Mouse (Mus musculus) neural tube, embryonic 12.5 days (tissue): ENCODE data around the gene Tfcp2. TPM values are rescaled to one million over a fixed set of nuclear protein-coding genes. Genes with fewer than 3 reads are reported as not detected.

Source experiments
- ATAC-seq: fragments of 200-750 bp; cut with Nextera tagmentation; 2 replicates; pipeline ENCODE4 v1.8.0; 2017; ENCODE audit warnings: low read depth, mild to moderate bottlenecking, moderate TSS enrichment, moderate library complexity; ENCODE audit not compliant: low FRiP score
- H3K27ac ChIP-seq: fragments of 300-500 bp; sonication (generic); 2 replicates; pipeline ENCODE4 v1.5.1; 2016
- H3K27me3 ChIP-seq: fragments of 300-500 bp; sonication (generic); replicated peaks from 2 replicates; pipeline ENCODE4 v1.6.1; 2016; ENCODE audit warnings: mild to moderate bottlenecking
- H3K36me3 ChIP-seq: fragments of 300-500 bp; sonication (generic); 2 replicates; pipeline ENCODE4 v1.6.1; 2016; ENCODE audit warnings: mild to moderate bottlenecking
- H3K4me1 ChIP-seq: fragments of 300-500 bp; sonication (generic); 2 replicates; pipeline ENCODE4 v1.6.1; 2016
- H3K4me2 ChIP-seq: fragments of 300-500 bp; sonication (generic); replicated peaks from 2 replicates; pipeline ENCODE4 v1.6.1; 2016; ENCODE audit warnings: mild to moderate bottlenecking
- H3K4me3 ChIP-seq: fragments of 300-500 bp; sonication (generic); 2 replicates; pipeline ENCODE4 v1.5.1; 2016
- H3K9ac ChIP-seq: fragments of 300-500 bp; sonication (generic); 2 replicates; pipeline ENCODE4 v1.6.1; 2016; ENCODE audit warnings: mild to moderate bottlenecking
- H3K9me3 ChIP-seq: fragments of 300-500 bp; sonication (generic); 2 replicates; pipeline ENCODE4 v1.6.1; 2016; ENCODE audit warnings: mild to moderate bottlenecking
- WGBS: fragments of 180-500 bp; shearing (Covaris S2); methylation state at CpG from one replicate; pipeline ENCODE4 v1.1.7; 2016; 5-methylcytosine and 5-hydroxymethylcytosine counted together
- polyA plus RNA-seq: library from polyadenylated mRNA; unstranded; fragments of >200 nt; fragmentation: Nextera tagmentation; extraction: Ambion mirVana; gene quantifications from 2 replicates; pipeline ENCODE4 v1.2.1, GENCODE M21; 2016

Tfcp2 gene
- polyA plus RNA-seq, 1 experiment from 2014 or later = 40.0 TPM

DNA sequence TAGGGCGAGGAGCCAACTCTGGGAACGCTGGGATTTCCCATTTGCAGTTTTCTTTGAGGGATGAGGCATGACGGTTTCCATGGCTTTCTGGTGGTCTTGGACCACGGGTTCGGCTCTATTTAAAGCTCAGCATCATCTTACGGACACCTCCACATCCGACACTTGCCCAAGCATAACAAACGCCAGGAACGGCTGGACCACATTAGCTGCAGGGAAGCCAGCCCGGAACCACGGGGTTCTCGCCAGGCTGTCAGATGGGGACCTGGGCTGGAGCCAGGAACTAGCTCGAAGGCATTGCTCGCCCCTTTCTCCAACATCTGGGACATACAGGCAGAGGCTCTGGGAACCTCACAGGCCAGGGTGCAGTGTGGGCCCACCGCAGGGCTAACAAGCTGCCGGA, 100.6 kb downstream of the Tfcp2 start:
- ATAC-seq = no peak
- no peak overlapping the region for H3K4me3 ChIP-seq
- H3K27me3 ChIP-seq = no peaks in the 10 kb centered on the region
- H3K9ac ChIP-seq = no peak overlapping the region
- H3K4me2 ChIP-seq = no peak overlapping the region
- 74% methylated on average over 16 of the region's 16 CpGs for WGBS
- no peaks in the 10 kb centered on the region for H3K4me1 ChIP-seq
- H3K27ac ChIP-seq = no peak overlapping the region
- H3K9me3 ChIP-seq = no peaks in the 10 kb centered on the region
- no peaks in the 10 kb centered on the region for H3K36me3 ChIP-seq

- ATAC-seq = no peak
- no peaks in the 10 kb centered on the region for H3K36me3 ChIP-seq
- no peak overlapping the region for H3K9ac ChIP-seq
- no peak overlapping the region for H3K27ac ChIP-seq
- WGBS = 90% methylated on average over 3 of the region's 3 CpGs
- no peaks in the 10 kb centered on the region for H3K27me3 ChIP-seq
- no peak overlapping the region for H3K4me2 ChIP-seq
- no peaks in the 10 kb centered on the region for H3K9me3 ChIP-seq
- no peaks in the 10 kb centered on the region for H3K4me1 ChIP-seq
- no peak overlapping the region for H3K4me3 ChIP-seq
Measured at GRCm38 (mm10) chr15:100449495-100449894, 102.3 kb downstream of the Tfcp2 start.

DNA sequence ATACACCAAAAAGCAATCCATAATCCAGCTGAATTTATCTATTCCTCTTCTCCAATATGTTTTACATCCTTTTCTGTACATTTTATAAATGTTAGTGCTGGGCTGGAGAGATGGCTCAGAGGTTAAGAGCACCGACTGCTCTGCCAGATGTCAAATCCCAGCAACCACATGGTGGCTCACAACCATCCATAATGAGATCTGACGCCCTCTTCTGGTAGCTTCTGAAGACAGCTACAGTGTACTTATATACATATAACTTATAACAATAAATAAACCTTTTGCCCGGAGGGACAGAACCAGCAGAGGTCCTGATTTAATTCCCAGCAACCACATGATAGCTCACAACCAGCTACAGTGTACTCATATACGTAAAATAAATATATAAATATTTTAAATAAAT, 103.2 kb downstream of the Tfcp2 start:
- Histone ChIP-seq H3K4me3 (no peak overlapping the region), H3K27ac (no peak overlapping the region), H3K4me1 (no peaks in the 10 kb centered on the region), H3K4me2 (no peak overlapping the region), H3K36me3 (no peaks in the 10 kb centered on the region), H3K9ac (no peak overlapping the region), H3K27me3 (no peaks in the 10 kb centered on the region), H3K9me3 (no peaks in the 10 kb centered on the region)
- WGBS = 73% methylated on average over 4 of the region's 4 CpGs
- ATAC-seq = no peak

Other genes with a start within 250 kb of the Tfcp2 start
- 3.8 and 5.9 TPM in 2 replicates for gene Mettl7a1, start 247.9 kb downstream of the Tfcp2 start, polyA plus RNA-seq
- 0.32 TPM in 2 replicates for gene Mettl7a3, start 217.1 kb downstream of the Tfcp2 start, polyA plus RNA-seq
- gene Methig1, start 198.9 kb downstream of the Tfcp2 start, polyA plus RNA-seq = 0.97 and 1.1 TPM in 2 replicates
- gene Mettl7a2, start 198.8 kb downstream of the Tfcp2 start, polyA plus RNA-seq = 0.14 TPM in 1 of 2 replicates, not detected in the other
- gene Higd1c, start 187.5 kb downstream of the Tfcp2 start, polyA plus RNA-seq = 0.66 and 0.75 TPM in 2 replicates
- 0.13 and 0.18 TPM in 2 replicates for gene Gm5475, start 129.9 kb downstream of the Tfcp2 start, polyA plus RNA-seq
- gene Slc11a2, start 126.9 kb downstream of the Tfcp2 start, polyA plus RNA-seq = 23.9 and 27.1 TPM in 2 replicates
- 48.5 and 50.6 TPM in 2 replicates for gene Letmd1, start 83.0 kb downstream of the Tfcp2 start, polyA plus RNA-seq
- gene Csrnp2, start 56.5 kb downstream of the Tfcp2 start, polyA plus RNA-seq = 42.6 and 43.1 TPM in 2 replicates
- 29.0 and 29.1 TPM in 2 replicates for gene Pou6f1, start 48.0 kb upstream of the Tfcp2 start, polyA plus RNA-seq
- gene Dazap2, start 63.3 kb upstream of the Tfcp2 start, polyA plus RNA-seq = 171 and 182 TPM in 2 replicates
- 3.8 and 5.1 TPM in 2 replicates for gene Smagp, start 84.9 kb upstream of the Tfcp2 start, polyA plus RNA-seq
- 3.5 TPM in 2 replicates for gene Bin2, start 117.5 kb upstream of the Tfcp2 start, polyA plus RNA-seq
- 2.7 and 3.4 TPM in 2 replicates for gene Cela1, start 135.9 kb upstream of the Tfcp2 start, polyA plus RNA-seq
- 0.15 and 0.37 TPM in 2 replicates for gene Galnt6, start 177.4 kb upstream of the Tfcp2 start, polyA plus RNA-seq
- 15.8 and 16.8 TPM in 2 replicates for gene Slc4a8, start 209.7 kb upstream of the Tfcp2 start, polyA plus RNA-seq